Mouse (Mus musculus): Measurements from ENCODE around the gene Ace3. TPM values are rescaled to one million over a fixed set of nuclear protein-coding genes. Genes with fewer than 3 reads are reported as not detected.

The Ace3 gene
- not detected in 2 replicates for polyA plus RNA-seq (2012)

- TF ChIP-seq GATA1 (IDR thresholded peaks at IDR 0.05; ENCODE audit: low read length) (no peak), TAL1 (IDR thresholded peaks at IDR 0.05; ENCODE audit: low read length) (no peak)
- Histone ChIP-seq H3K9me3 (ENCODE audit: control insufficient read depth, low read length) (no peaks in the 10 kb centered on the region), H3K4me1 (ENCODE audit: control insufficient read depth) (no peaks in the 10 kb centered on the region), H3K4me3 (replicated peaks) (no peak within 1 kb of the TSS), H3K27me3 (ENCODE audit: control insufficient read depth) (peaks cover 9% of the 10 kb centered on the region), H3K36me3 (ENCODE audit: control insufficient read depth) (no peaks in the 10 kb centered on the region)
Observed at GRCm38 (mm10) chr11:105994375-105994774, at the start of gene Ace3. Gene Ace3 (plus strand): TSS chr11:105994675.

- no peaks in the 10 kb centered on the region for H3K36me3 ChIP-seq (ENCODE audit: control insufficient read depth)
- H3K4me3 ChIP-seq (replicated peaks): no peak overlapping the region
- H3K4me1 ChIP-seq (ENCODE audit: control insufficient read depth): peaks cover 13% of the 10 kb centered on the region
- no peak for TF ChIP-seq TAL1 (IDR thresholded peaks at IDR 0.05; ENCODE audit: low read length)
- no peak for TF ChIP-seq GATA1 (IDR thresholded peaks at IDR 0.05; ENCODE audit: low read length)
- no peaks in the 10 kb centered on the region for H3K9me3 ChIP-seq (ENCODE audit: control insufficient read depth, low read length)
- peaks cover 34% of the 10 kb centered on the region for H3K27me3 ChIP-seq (ENCODE audit: control insufficient read depth)
Observed at GRCm38 (mm10) chr11:105944770-105945672, 49.5 kb upstream of the Ace3 start.

DNA sequence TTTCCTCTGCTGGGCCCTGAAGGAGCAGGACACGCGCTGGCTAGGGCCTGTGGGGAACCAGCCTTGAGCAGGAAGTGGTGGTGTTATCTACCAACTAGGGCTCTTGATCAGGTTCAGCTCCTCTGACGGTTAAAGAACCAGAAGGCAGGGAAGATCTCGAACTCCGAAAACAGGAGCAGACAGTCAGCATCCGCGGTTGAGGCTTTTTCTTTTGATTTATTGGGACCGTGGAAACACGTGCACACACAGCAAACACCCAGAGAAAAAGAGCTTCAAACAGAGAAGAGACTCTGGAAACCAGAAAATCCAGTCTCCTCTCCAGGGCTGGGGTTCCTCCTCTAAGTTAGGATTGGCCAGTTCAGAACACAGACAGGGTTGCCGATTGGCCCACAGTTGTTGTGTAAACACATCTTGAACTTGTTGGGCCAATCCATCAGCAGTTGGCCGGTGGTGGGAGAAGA lies 47.8 kb upstream of the Ace3 start:
- Histone ChIP-seq H3K9me3 (ENCODE audit: control insufficient read depth, low read length) (no peaks in the 10 kb centered on the region), H3K4me3 (replicated peaks) (no peak overlapping the region), H3K36me3 (ENCODE audit: control insufficient read depth) (no peaks in the 10 kb centered on the region), H3K27me3 (ENCODE audit: control insufficient read depth) (peaks cover 34% of the 10 kb centered on the region), H3K4me1 (ENCODE audit: control insufficient read depth) (peaks cover 13% of the 10 kb centered on the region)
- TF ChIP-seq GATA1 (IDR thresholded peaks at IDR 0.05; ENCODE audit: low read length) (no peak), TAL1 (IDR thresholded peaks at IDR 0.05; ENCODE audit: low read length) (no peak)

DNA sequence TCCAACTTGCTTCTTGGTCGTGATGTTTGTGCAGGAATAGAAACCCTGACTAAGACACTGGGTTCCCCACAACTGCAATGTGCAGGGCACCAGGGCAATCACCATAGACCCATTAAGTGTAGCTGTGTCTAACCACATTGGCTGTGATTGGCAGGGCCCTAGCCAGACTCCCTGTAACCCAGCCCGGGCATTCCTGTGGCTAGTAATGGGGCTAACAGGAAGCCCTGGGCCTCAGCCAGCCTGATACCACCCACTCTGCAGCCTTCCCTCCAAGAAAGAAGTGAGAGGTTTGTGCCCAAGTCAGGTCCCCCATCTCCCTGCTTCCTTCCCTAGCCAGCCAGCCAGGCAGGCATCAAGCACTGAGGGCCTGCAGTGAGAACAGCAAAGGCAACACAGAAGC lies 46.2 kb upstream of the Ace3 start:
- TF ChIP-seq GATA1 (IDR thresholded peaks at IDR 0.05; ENCODE audit: low read length) (no peak), TAL1 (IDR thresholded peaks at IDR 0.05; ENCODE audit: low read length) (no peak)
- no peak overlapping the region for H3K4me3 ChIP-seq (replicated peaks)
- peaks cover 20% of the 10 kb centered on the region for H3K27me3 ChIP-seq (ENCODE audit: control insufficient read depth)
- H3K4me1 ChIP-seq (ENCODE audit: control insufficient read depth): peaks cover 13% of the 10 kb centered on the region
- no peaks in the 10 kb centered on the region for H3K36me3 ChIP-seq (ENCODE audit: control insufficient read depth)
- H3K9me3 ChIP-seq (ENCODE audit: control insufficient read depth, low read length): no peaks in the 10 kb centered on the region

GRCm38 (mm10) chr11:105950519-105950918 lies 44.0 kb upstream of the Ace3 start:
- Histone ChIP-seq H3K27me3 (ENCODE audit: control insufficient read depth) (no peaks in the 10 kb centered on the region; the same call in 1 of the 2 replicates), H3K36me3 (ENCODE audit: control insufficient read depth) (no peaks in the 10 kb centered on the region), H3K4me3 (replicated peaks) (no peak overlapping the region), H3K4me1 (ENCODE audit: control insufficient read depth) (no peaks in the 10 kb centered on the region; the same call in 1 of the 2 replicates), H3K9me3 (ENCODE audit: control insufficient read depth, low read length) (no peaks in the 10 kb centered on the region)
- TF ChIP-seq GATA1 (IDR thresholded peaks at IDR 0.05; ENCODE audit: low read length) (no peak), TAL1 (IDR thresholded peaks at IDR 0.05; ENCODE audit: low read length) (no peak)

GRCm38 (mm10) chr11:105951601-105952044 lies 42.9 kb upstream of the Ace3 start:
- H3K27me3 ChIP-seq (ENCODE audit: control insufficient read depth): no peaks in the 10 kb centered on the region; the same call in 1 of the 2 replicates
- TF ChIP-seq TAL1 (IDR thresholded peaks at IDR 0.05; ENCODE audit: low read length) (no peak), GATA1 (IDR thresholded peaks at IDR 0.05; ENCODE audit: low read length) (no peak)
- H3K36me3 ChIP-seq (ENCODE audit: control insufficient read depth): no peaks in the 10 kb centered on the region
- no peaks in the 10 kb centered on the region for H3K9me3 ChIP-seq (ENCODE audit: control insufficient read depth, low read length)
- no peaks in the 10 kb centered on the region for H3K4me1 ChIP-seq (ENCODE audit: control insufficient read depth)
- no peak overlapping the region for H3K4me3 ChIP-seq (replicated peaks)

GRCm38 (mm10) chr11:105952111-105952510 lies 42.4 kb upstream of the Ace3 start:
- Histone ChIP-seq H3K4me3 (replicated peaks) (no peak overlapping the region), H3K9me3 (ENCODE audit: control insufficient read depth, low read length) (no peaks in the 10 kb centered on the region), H3K4me1 (ENCODE audit: control insufficient read depth) (no peaks in the 10 kb centered on the region), H3K27me3 (ENCODE audit: control insufficient read depth) (no peaks in the 10 kb centered on the region; the same call in 1 of the 2 replicates), H3K36me3 (ENCODE audit: control insufficient read depth) (no peaks in the 10 kb centered on the region)
- TF ChIP-seq GATA1 (IDR thresholded peaks at IDR 0.05; ENCODE audit: low read length): no peak
- no peak for TF ChIP-seq TAL1 (IDR thresholded peaks at IDR 0.05; ENCODE audit: low read length)

DNA sequence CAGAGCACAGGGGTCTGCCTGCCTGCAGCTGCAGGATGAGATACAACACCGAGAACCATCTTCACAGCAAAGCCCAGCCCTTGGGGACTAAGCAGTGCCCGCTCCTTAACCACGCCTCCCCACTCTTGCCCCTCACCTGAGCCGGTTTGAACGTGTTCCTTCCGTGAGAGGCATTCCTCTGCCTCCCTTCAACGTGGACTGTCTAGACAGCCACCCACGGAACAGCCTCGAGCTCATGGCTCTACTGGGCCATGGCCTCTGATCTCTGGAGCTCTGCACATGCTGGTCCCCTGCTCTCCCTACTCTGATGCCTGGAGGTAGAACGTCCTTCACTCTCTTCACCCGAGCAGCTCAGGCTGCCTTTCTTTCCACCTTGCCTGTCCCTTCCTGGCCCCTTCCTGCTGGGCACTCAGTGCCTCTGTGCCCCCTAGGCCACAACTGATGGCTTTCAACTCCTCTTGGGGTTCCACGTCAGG lies 41.5 kb upstream of the Ace3 start, which contains the start of gene Cyb561:
Gene Cyb561 (minus strand): TSS at position 426 of the 476 bp plus-strand sequence.
- Histone ChIP-seq H3K4me3 (replicated peaks) (no peak within 1 kb of the TSS), H3K9me3 (ENCODE audit: control insufficient read depth, low read length) (no peaks in the 10 kb centered on the region), H3K27me3 (ENCODE audit: control insufficient read depth) (no peaks in the 10 kb centered on the region; the same call in 1 of the 2 replicates), H3K4me1 (ENCODE audit: control insufficient read depth) (no peaks in the 10 kb centered on the region), H3K36me3 (ENCODE audit: control insufficient read depth) (no peaks in the 10 kb centered on the region)
- TF ChIP-seq TAL1 (IDR thresholded peaks at IDR 0.05; ENCODE audit: low read length): no peak
- TF ChIP-seq GATA1 (IDR thresholded peaks at IDR 0.05; ENCODE audit: low read length): no peak

DNA sequence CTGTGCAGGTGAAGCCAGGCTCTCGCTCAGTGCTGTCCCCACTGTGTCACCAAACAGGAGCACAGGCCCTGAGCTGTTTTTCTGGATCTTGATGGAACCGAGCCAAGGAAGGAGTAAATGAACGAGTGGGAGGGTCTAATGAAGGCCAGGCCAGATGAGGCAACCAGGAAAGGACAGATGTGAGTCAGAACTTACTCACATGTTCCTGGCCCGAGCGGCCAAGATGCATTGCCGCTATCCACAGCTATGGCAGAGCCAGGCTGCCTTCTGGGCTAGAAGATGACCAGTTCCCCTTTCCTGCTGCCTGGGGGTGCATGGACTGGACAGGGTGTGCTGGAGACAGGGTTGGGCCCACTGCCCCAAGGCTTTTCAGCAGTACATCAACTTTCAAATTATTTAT lies 41.1 kb upstream of the Ace3 start:
- H3K36me3 ChIP-seq (ENCODE audit: control insufficient read depth): no peaks in the 10 kb centered on the region
- no peaks in the 10 kb centered on the region for H3K4me1 ChIP-seq (ENCODE audit: control insufficient read depth)
- TF ChIP-seq TAL1 (IDR thresholded peaks at IDR 0.05; ENCODE audit: low read length): no peak
- H3K4me3 ChIP-seq (replicated peaks): no peak overlapping the region
- no peaks in the 10 kb centered on the region; the same call in 1 of the 2 replicates for H3K27me3 ChIP-seq (ENCODE audit: control insufficient read depth)
- no peaks in the 10 kb centered on the region for H3K9me3 ChIP-seq (ENCODE audit: control insufficient read depth, low read length)

Data from erythroblast, embryonic 14.5 days (primary cell).